Mouse (Mus musculus) limb, embryonic 14.5 days (tissue): Measurements from ENCODE around the gene Ddx43. TPM values are rescaled to one million over a fixed set of nuclear protein-coding genes. Genes with fewer than 3 reads are reported as not detected.
A peak's percentile ranks its signal among the peaks of the same experiment; 100 is the strongest.

Experiments
- ATAC-seq: fragments of 200-750 bp; cut with Nextera tagmentation; 2 replicates; pipeline ENCODE4 v1.8.0; 2017; ENCODE audit warnings: low read depth, moderate number of reproducible peaks, moderate TSS enrichment; ENCODE audit not compliant: low FRiP score
- DNase-seq: peaks from one replicate; pipeline ENCODE4 v3.0.0-alpha.2; 2015; ENCODE audit warnings: low spot score
- H3K27ac ChIP-seq: fragments of 300-500 bp; sonication (generic); replicated peaks from 2 replicates; pipeline ENCODE4 v1.5.1; 2014; ENCODE audit warnings: low read depth, mild to moderate bottlenecking, low read length, moderate library complexity, mixed read lengths
- H3K27me3 ChIP-seq: fragments of 300-500 bp; sonication (generic); 2 replicates; pipeline ENCODE4 v1.6.1; 2014; ENCODE audit warnings: low read length, mixed read lengths; ENCODE audit not compliant: control insufficient read depth, insufficient read depth
- H3K36me3 ChIP-seq: fragments of 300-500 bp; sonication (generic); 2 replicates; pipeline ENCODE4 v1.6.1; 2014; ENCODE audit warnings: mild to moderate bottlenecking, low read length, moderate library complexity, mixed read lengths; ENCODE audit not compliant: control insufficient read depth, insufficient read depth
- H3K4me1 ChIP-seq: fragments of 300-500 bp; sonication (generic); 2 replicates; pipeline ENCODE4 v1.6.1; 2014; ENCODE audit warnings: antibody characterized with exemption, low read length, mixed read lengths; ENCODE audit not compliant: control insufficient read depth, insufficient read depth
- H3K4me2 ChIP-seq: fragments of 300-500 bp; sonication (generic); replicated peaks from 2 replicates; pipeline ENCODE4 v1.6.1; 2014; ENCODE audit warnings: low read depth, mild to moderate bottlenecking, low read length, moderate library complexity; ENCODE audit not compliant: severe bottlenecking
- H3K4me3 ChIP-seq: fragments of 300-500 bp; sonication (generic); replicated peaks from 2 replicates; pipeline ENCODE4 v1.5.1; 2014; ENCODE audit warnings: low read length
- H3K9ac ChIP-seq: fragments of 300-500 bp; sonication (generic); 2 replicates; pipeline ENCODE4 v1.6.1; 2014; ENCODE audit warnings: mild to moderate bottlenecking, low read depth, low read length, moderate library complexity; ENCODE audit not compliant: severe bottlenecking
- H3K9me3 ChIP-seq: fragments of 300-500 bp; sonication (generic); 2 replicates; pipeline ENCODE4 v1.6.1; 2016; ENCODE audit warnings: low read length; ENCODE audit not compliant: control insufficient read depth
- POLR2A ChIP-seq: fragments of 200-500 bp; IDR thresholded peaks from 2 replicates; pipeline ENCODE4 v1.8.0; 2012; ENCODE audit warnings: inconsistent platforms, mild to moderate bottlenecking, moderate library complexity, borderline replicate concordance; ENCODE audit not compliant: insufficient read depth, insufficient read length; ENCODE audit errors: extremely low read depth
- WGBS: fragments of 180-500 bp; shearing (Covaris S2); extraction: QIAGEN DNeasy Blood & Tissue Kit; methylation state at CpG from one replicate; pipeline ENCODE4 v1.1.7; 2014; 5-methylcytosine and 5-hydroxymethylcytosine counted together
- polyA plus RNA-seq, 2 experiments: library from polyadenylated mRNA; depleted of rRNA in 1 of 2; stranded (reverse) in 1 of 2; unstranded in 1 of 2; fragments of >200 nt; fragmentation: Nextera tagmentation in 1 of 2; extraction: Ambion mirVana in 1 of 2; gene quantifications; 2 replicates each; pipeline versions ENCODE4 v1.2.1 to v1.2.3; 2012 to 2014

Gene Ddx43
- polyA plus RNA-seq, 2 experiments, result 0.26 to 1.0 TPM

DNA sequence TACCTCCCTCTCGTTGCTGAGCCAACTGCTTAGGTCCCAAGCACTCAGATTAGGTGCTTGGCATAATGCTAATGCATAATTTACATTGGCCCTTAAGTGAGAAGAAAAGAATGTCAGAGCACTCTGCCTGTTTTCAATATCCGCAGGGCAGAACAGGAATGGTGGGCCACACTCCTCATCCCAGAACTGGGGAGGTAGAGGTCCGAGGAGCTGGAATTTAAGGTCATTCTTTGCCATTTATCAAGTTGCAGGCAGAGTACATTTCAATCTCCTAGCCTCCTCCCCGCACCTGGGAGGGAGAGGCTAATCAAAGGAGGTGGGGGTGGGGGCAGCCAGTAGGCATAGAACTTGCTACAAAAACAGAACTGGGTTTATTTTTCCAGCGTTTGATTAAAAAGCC, 21.2 kb upstream of the Ddx43 start:
- no peak overlapping the region for H3K9ac ChIP-seq
- H3K4me2 ChIP-seq, result no peak overlapping the region
- 54% methylated on average over 5 of the region's 5 CpGs for WGBS
- no peaks in the 10 kb centered on the region for H3K27me3 ChIP-seq
- H3K4me1 ChIP-seq, result peaks cover 10% of the 10 kb centered on the region
- H3K9me3 ChIP-seq, result no peaks in the 10 kb centered on the region
- TF ChIP-seq POLR2A, result no peak
- ATAC-seq (no peak), DNase-seq (no peak)
- no peaks in the 10 kb centered on the region for H3K36me3 ChIP-seq
- H3K4me3 ChIP-seq, result no peak overlapping the region
- no peak overlapping the region for H3K27ac ChIP-seq

- H3K4me2 ChIP-seq, result no peak overlapping the region
- peaks cover 10% of the 10 kb centered on the region for H3K4me1 ChIP-seq
- DNase-seq (no peak), ATAC-seq (no peak)
- no peaks in the 10 kb centered on the region for H3K9me3 ChIP-seq
- 61% methylated on average over 1 of the region's 1 CpGs for WGBS
- TF ChIP-seq POLR2A, result no peak
- no peaks in the 10 kb centered on the region for H3K36me3 ChIP-seq
- H3K4me3 ChIP-seq, result no peak overlapping the region
- H3K27me3 ChIP-seq, result no peaks in the 10 kb centered on the region
- no peak overlapping the region for H3K27ac ChIP-seq
- no peak overlapping the region for H3K9ac ChIP-seq
These were observed 20.6 kb upstream of the Ddx43 start for GRCm38 (mm10) chr9:78374885-78375389.

GRCm38 (mm10) chr9:78375486-78375885, 20.1 kb upstream of the Ddx43 start:
- no peak for ATAC-seq
- WGBS, result 74% methylated on average over 4 of the region's 4 CpGs
- peaks cover 10% of the 10 kb centered on the region for H3K4me1 ChIP-seq

DNA sequence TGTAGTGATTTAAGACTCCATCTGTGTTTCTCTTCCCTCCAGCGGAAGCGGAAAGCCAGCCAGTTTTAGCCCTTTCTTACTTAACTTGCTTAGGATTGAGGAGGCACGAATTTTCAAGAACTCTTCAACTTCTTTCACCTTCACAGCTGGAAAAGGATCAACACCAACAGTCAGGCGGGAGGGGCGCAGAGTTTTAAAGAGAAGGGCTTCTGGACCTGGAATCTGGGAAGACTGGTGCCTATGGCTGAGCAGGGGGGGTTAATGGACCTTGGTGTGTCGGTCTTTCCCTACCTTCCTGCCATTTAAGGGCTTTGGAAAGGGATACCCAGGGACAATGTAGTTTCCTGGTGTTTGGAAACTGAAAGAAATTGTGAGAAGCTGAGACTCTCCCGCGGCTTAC, 18.0 kb upstream of the Ddx43 start:
- ATAC-seq (no peak), DNase-seq (no peak)
- no peak for TF ChIP-seq POLR2A
- H3K4me2 ChIP-seq, result peak overlapping the region; percentile 60
- no peaks in the 10 kb centered on the region for H3K36me3 ChIP-seq
- peak overlapping the region; percentile 34 for H3K9ac ChIP-seq
- H3K4me3 ChIP-seq, result peak overlapping the region; percentile 32
- H3K27ac ChIP-seq, result no peak overlapping the region
- peaks cover 10% of the 10 kb centered on the region for H3K4me1 ChIP-seq
- 30% methylated on average over 8 of the region's 8 CpGs for WGBS
- no peaks in the 10 kb centered on the region for H3K9me3 ChIP-seq
- H3K27me3 ChIP-seq, result no peaks in the 10 kb centered on the region

More at GRCm38 (mm10) chr9:78375486-78375885, 20.1 kb upstream of the Ddx43 start:
- no peaks in the 10 kb centered on the region for H3K9me3 ChIP-seq
- no peaks in the 10 kb centered on the region for H3K36me3 ChIP-seq
- no peak for DNase-seq
- H3K4me3 ChIP-seq, result no peak overlapping the region
- no peak for TF ChIP-seq POLR2A
- no peak overlapping the region for H3K9ac ChIP-seq
- no peak overlapping the region for H3K4me2 ChIP-seq
- no peaks in the 10 kb centered on the region for H3K27me3 ChIP-seq
- H3K27ac ChIP-seq, result no peak overlapping the region

GRCm38 (mm10) chr9:78378113-78378785, 17.3 kb upstream of the Ddx43 start, which contains the start of gene Ooep:
TSS of gene Ooep (minus strand) at chr9:78378725.
- Histone ChIP-seq H3K4me3 (peak within 1 kb of the TSS; percentile 32), H3K4me2 (peak within 1 kb of the TSS; percentile 60), H3K9ac (peak within 1 kb of the TSS; percentile 45), H3K27me3 (no peaks in the 10 kb centered on the region), H3K27ac (no peak within 1 kb of the TSS), H3K36me3 (no peaks in the 10 kb centered on the region), H3K4me1 (peaks cover 10% of the 10 kb centered on the region), H3K9me3 (no peaks in the 10 kb centered on the region)
- peak; percentile 83 for ATAC-seq
- DNase-seq, result peak; percentile 55
- 7% methylated on average over 14 of the region's 23 CpGs for WGBS
- 0 out of 2 replicates have a peak, but pooled peaks have one; percentile 22 for TF ChIP-seq POLR2A
